Mouse (Mus musculus): ENCODE measurements around the gene Acvr2b. TPM values are rescaled to one million over a fixed set of nuclear protein-coding genes. Genes with fewer than 3 reads are reported as not detected.

Gene Acvr2b
- polyA plus RNA-seq, 1 experiment from 2014 or later, result 6.3 TPM

DNA sequence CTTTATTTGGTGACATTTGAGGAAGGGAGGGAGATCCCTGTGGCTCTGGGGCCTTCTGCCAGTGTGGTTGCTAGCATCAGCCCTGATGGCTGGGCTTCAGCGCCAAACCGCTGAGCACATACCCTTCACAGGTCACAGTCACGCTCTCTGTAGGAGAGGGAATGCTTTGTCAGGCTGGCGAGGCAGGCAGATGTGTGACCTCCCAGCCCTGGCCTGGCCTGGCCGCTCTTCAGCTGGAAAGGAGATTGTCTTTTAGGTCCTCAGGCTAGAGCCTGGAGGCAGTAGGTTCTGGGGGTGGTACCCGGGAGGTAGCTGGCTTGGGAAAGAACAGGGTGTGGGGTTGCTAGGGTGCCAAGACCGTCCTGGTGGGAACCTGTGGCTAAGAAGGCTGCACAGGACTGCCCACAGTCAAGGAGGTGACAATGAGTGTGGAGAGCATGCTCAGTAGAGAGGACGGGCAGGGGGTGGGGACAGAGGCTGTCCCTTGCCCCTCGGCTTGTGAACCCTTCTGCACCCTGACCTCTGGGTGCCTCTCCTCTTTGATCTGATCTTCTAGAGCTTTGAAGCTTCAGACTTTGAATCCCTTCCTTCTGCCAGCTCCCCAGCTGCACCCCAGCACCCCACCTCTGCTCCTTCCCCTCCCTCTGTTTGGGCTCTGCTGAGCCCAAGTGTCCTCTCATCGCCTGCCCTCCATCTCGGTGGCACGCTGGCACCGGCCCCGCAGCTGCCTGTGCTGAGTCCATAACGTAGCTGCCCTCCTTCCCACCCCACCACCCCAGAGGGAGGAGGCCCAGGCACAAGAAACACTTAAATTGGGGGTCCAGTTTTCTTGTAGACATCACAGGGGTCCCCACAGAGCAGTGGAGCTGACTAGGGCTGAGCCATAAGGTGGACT is 73.0 kb downstream of the Acvr2b start:
- TF ChIP-seq CTCF (IDR thresholded peaks at IDR 0.05; ENCODE audit: low read depth) (no peak), EP300 (optimal IDR thresholded peaks at IDR 0.05) (no peak)
- H3K27me3 ChIP-seq (ENCODE audit: control insufficient read depth, insufficient read depth, low read length), result no peaks in the 10 kb centered on the region
- no peak overlapping the region for H3K4me2 ChIP-seq (replicated peaks; ENCODE audit: low read depth)
- DNase-seq (ENCODE audit: low spot score) (no peak), ATAC-seq (ENCODE audit: low FRiP score, low TSS enrichment) (no peak)
- no peaks in the 10 kb centered on the region for H3K4me1 ChIP-seq (replicated peaks; ENCODE audit: control insufficient read depth, insufficient read depth)
- H3K9ac ChIP-seq (ENCODE audit: low read length), result no peak overlapping the region
- 59% methylated on average over 15 of the region's 15 CpGs for WGBS
- no peak overlapping the region for H3K27ac ChIP-seq (replicated peaks)
- no peaks in the 10 kb centered on the region for H3K9me3 ChIP-seq (ENCODE audit: control insufficient read depth, low read length)
- no peak overlapping the region for H3K4me3 ChIP-seq (ENCODE audit: low read depth, low read length)
- no peaks in the 10 kb centered on the region for H3K36me3 ChIP-seq (ENCODE audit: control insufficient read depth, insufficient read depth, low read length)

DNA sequence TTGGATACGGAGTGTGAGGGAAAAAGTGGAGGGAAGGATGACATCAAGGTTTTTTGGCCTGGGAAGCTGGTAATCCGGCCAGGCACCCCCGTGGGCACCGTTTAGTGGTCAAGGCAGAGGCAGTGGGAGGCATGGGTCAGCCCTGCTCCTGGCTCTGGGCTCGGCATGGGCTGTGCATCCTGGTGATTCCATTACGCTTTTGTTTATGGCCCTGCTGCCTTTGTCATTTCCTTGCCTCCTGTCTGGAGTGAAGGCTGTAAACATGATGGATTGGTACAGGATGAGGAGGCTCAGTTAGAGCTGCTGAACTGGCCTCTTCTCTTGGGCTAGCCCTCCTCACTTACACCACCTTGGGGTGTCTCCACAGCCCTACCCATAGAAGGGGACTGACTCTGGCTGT is 75.8 kb downstream of the Acvr2b start:
- H3K27ac ChIP-seq (replicated peaks), result no peak overlapping the region
- H3K36me3 ChIP-seq (ENCODE audit: control insufficient read depth, insufficient read depth, low read length), result no peaks in the 10 kb centered on the region
- H3K9me3 ChIP-seq (ENCODE audit: control insufficient read depth, low read length), result no peaks in the 10 kb centered on the region
- 39% methylated on average over 6 of the region's 6 CpGs for WGBS
- TF ChIP-seq CTCF (IDR thresholded peaks at IDR 0.05; ENCODE audit: low read depth), result no peak
- no peak for TF ChIP-seq EP300 (optimal IDR thresholded peaks at IDR 0.05)
- no peaks in the 10 kb centered on the region for H3K4me1 ChIP-seq (replicated peaks; ENCODE audit: control insufficient read depth, insufficient read depth)
- no peak overlapping the region for H3K4me2 ChIP-seq (replicated peaks; ENCODE audit: low read depth)
- ATAC-seq (ENCODE audit: low FRiP score, low TSS enrichment) (no peak), DNase-seq (ENCODE audit: low spot score) (no peak)
- no peak overlapping the region for H3K9ac ChIP-seq (ENCODE audit: low read length)
- H3K27me3 ChIP-seq (ENCODE audit: control insufficient read depth, insufficient read depth, low read length), result no peaks in the 10 kb centered on the region
- H3K4me3 ChIP-seq (ENCODE audit: low read depth, low read length), result no peak overlapping the region

GRCm38 (mm10) chr9:119478345-119478744 is 76.4 kb downstream of the Acvr2b start:
- Histone ChIP-seq H3K36me3 (ENCODE audit: control insufficient read depth, insufficient read depth, low read length) (no peaks in the 10 kb centered on the region), H3K27ac (replicated peaks) (no peak overlapping the region), H3K4me2 (replicated peaks; ENCODE audit: low read depth) (no peak overlapping the region), H3K4me1 (replicated peaks; ENCODE audit: control insufficient read depth, insufficient read depth) (no peaks in the 10 kb centered on the region), H3K9me3 (ENCODE audit: control insufficient read depth, low read length) (no peaks in the 10 kb centered on the region), H3K4me3 (ENCODE audit: low read depth, low read length) (no peak overlapping the region), H3K9ac (ENCODE audit: low read length) (no peak overlapping the region), H3K27me3 (ENCODE audit: control insufficient read depth, insufficient read depth, low read length) (no peaks in the 10 kb centered on the region)
- 70% methylated on average over 11 of the region's 11 CpGs for WGBS
- ATAC-seq (ENCODE audit: low FRiP score, low TSS enrichment) (no peak), DNase-seq (ENCODE audit: low spot score) (no peak)
- TF ChIP-seq CTCF (IDR thresholded peaks at IDR 0.05; ENCODE audit: low read depth) (no peak), EP300 (optimal IDR thresholded peaks at IDR 0.05) (no peak)

DNA sequence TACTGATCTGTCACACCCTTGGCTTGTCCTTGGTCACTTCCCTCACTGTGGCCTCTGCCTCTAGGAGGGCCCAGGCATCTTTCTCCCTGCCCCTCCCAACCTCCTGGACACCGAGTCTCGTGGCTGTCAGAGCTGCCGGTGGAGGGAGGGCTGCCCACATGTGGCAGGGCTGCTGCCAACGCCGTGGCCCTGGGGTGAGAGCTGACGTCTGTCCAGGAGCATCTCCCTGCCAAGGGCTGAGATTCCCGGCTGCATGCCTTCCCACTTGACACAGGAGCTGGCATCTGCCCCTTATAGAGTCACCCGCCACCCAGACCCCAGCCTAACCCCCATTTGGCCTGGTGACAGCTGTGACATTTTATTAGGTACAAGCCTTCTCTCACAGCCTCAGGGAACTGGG is 77.4 kb downstream of the Acvr2b start:
- TF ChIP-seq CTCF (IDR thresholded peaks at IDR 0.05; ENCODE audit: low read depth), result no peak
- no peak for TF ChIP-seq EP300 (optimal IDR thresholded peaks at IDR 0.05)
- no peak overlapping the region for H3K27ac ChIP-seq (replicated peaks)
- H3K4me2 ChIP-seq (replicated peaks; ENCODE audit: low read depth), result no peak overlapping the region
- no peak overlapping the region for H3K4me3 ChIP-seq (ENCODE audit: low read depth, low read length)
- no peaks in the 10 kb centered on the region for H3K27me3 ChIP-seq (ENCODE audit: control insufficient read depth, insufficient read depth, low read length)
- H3K9ac ChIP-seq (ENCODE audit: low read length), result no peak overlapping the region
- H3K9me3 ChIP-seq (ENCODE audit: control insufficient read depth, low read length), result no peaks in the 10 kb centered on the region
- no peak for ATAC-seq (ENCODE audit: low FRiP score, low TSS enrichment)
- no peaks in the 10 kb centered on the region for H3K4me1 ChIP-seq (replicated peaks; ENCODE audit: control insufficient read depth, insufficient read depth)
- H3K36me3 ChIP-seq (ENCODE audit: control insufficient read depth, insufficient read depth, low read length), result no peaks in the 10 kb centered on the region
- 64% methylated on average over 8 of the region's 8 CpGs for WGBS
- DNase-seq (ENCODE audit: low spot score), result no peak

DNA sequence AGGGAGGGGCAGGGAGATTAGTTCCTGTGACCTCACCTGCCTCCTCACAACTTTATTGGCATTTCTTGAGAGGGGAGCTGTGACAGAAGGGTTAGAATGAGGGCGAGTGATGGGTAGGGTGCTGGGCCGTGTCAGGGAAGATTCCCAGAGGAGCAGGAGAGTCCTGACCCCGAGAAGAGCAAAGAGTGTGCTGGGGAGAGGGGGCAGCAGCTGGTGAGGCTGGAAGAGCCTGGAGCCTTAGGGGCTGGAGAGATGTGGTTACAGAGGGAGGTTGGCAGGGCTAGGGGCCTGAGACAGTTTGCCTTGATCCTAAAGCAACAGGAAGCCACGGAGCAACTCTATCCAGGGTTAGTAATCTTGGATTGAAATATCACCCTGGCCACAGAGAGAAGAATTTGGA is 79.7 kb downstream of the Acvr2b start:
- no peak for TF ChIP-seq CTCF (IDR thresholded peaks at IDR 0.05; ENCODE audit: low read depth)
- no peak for TF ChIP-seq EP300 (optimal IDR thresholded peaks at IDR 0.05)
- no peak overlapping the region for H3K9ac ChIP-seq (ENCODE audit: low read length)
- H3K36me3 ChIP-seq (ENCODE audit: control insufficient read depth, insufficient read depth, low read length), result no peaks in the 10 kb centered on the region
- no peaks in the 10 kb centered on the region for H3K4me1 ChIP-seq (replicated peaks; ENCODE audit: control insufficient read depth, insufficient read depth)
- H3K27me3 ChIP-seq (ENCODE audit: control insufficient read depth, insufficient read depth, low read length), result no peaks in the 10 kb centered on the region
- no peak overlapping the region for H3K4me2 ChIP-seq (replicated peaks; ENCODE audit: low read depth)
- H3K27ac ChIP-seq (replicated peaks), result no peak overlapping the region
- DNase-seq (ENCODE audit: low spot score), result no peak
- WGBS, result 81% methylated on average over 4 of the region's 4 CpGs
- ATAC-seq (ENCODE audit: low FRiP score, low TSS enrichment), result no peak
- H3K4me3 ChIP-seq (ENCODE audit: low read depth, low read length), result no peak overlapping the region
- H3K9me3 ChIP-seq (ENCODE audit: control insufficient read depth, low read length), result no peaks in the 10 kb centered on the region
